Mouse (Mus musculus): Measurements from ENCODE around the gene Fcho1. TPM values are rescaled to one million over a fixed set of nuclear protein-coding genes. Genes with fewer than 3 reads are reported as not detected.

The Fcho1 gene
- polyA plus RNA-seq, 1 experiment from 2014 or later = 16.7 TPM

GRCm38 (mm10) chr8:71668220-71668975, 57.1 kb downstream of the Fcho1 start:
- peak overlapping the region; percentile 55 for H3K4me2 ChIP-seq (ENCODE audit: low read depth, low read length)
- H3K9me3 ChIP-seq (ENCODE audit: low read length) = no peaks in the 10 kb centered on the region
- DNase-seq (peak; percentile 68), ATAC-seq (no peak)
- H3K9ac ChIP-seq (replicated peaks) = no peak overlapping the region
- H3K27ac ChIP-seq (ENCODE audit: low read depth) = no peak overlapping the region
- H3K4me3 ChIP-seq (ENCODE audit: low read depth, low read length) = no peak overlapping the region
- WGBS (ENCODE audit: insufficient replicate concordance) = 1% methylated on average over 21 of the region's 21 CpGs
- TF ChIP-seq CTCF (IDR thresholded peaks at IDR 0.05; ENCODE audit: low read depth) (no peak), EP300 (IDR thresholded peaks at IDR 0.05; ENCODE audit: low read depth) (no peak)
- H3K36me3 ChIP-seq (replicated peaks; ENCODE audit: insufficient read depth, low read length) = no peaks in the 10 kb centered on the region
- H3K27me3 ChIP-seq (ENCODE audit: insufficient read depth, low read length) = peaks cover 21% of the 10 kb centered on the region; the same call in 1 of the 2 replicates
- H3K4me1 ChIP-seq (ENCODE audit: insufficient read depth) = peaks cover 28% of the 10 kb centered on the region

GRCm38 (mm10) chr8:71667256-71667655, 58.3 kb downstream of the Fcho1 start:
- H3K4me1 ChIP-seq (ENCODE audit: insufficient read depth) = peaks cover 27% of the 10 kb centered on the region
- WGBS (ENCODE audit: insufficient replicate concordance) = 58% methylated on average over 5 of the region's 5 CpGs
- H3K27me3 ChIP-seq (ENCODE audit: insufficient read depth, low read length) = peaks cover 21% of the 10 kb centered on the region; the same call in 1 of the 2 replicates
- no peak for TF ChIP-seq EP300 (IDR thresholded peaks at IDR 0.05; ENCODE audit: low read depth)
- no peak for TF ChIP-seq CTCF (IDR thresholded peaks at IDR 0.05; ENCODE audit: low read depth)
- DNase-seq (no peak), ATAC-seq (no peak)
- H3K27ac ChIP-seq (ENCODE audit: low read depth) = no peak overlapping the region
- no peak overlapping the region for H3K9ac ChIP-seq (replicated peaks)
- H3K9me3 ChIP-seq (ENCODE audit: low read length) = no peaks in the 10 kb centered on the region
- no peaks in the 10 kb centered on the region for H3K36me3 ChIP-seq (replicated peaks; ENCODE audit: insufficient read depth, low read length)
- no peak overlapping the region for H3K4me3 ChIP-seq (ENCODE audit: low read depth, low read length)
- no peak overlapping the region for H3K4me2 ChIP-seq (ENCODE audit: low read depth, low read length)

GRCm38 (mm10) chr8:71666855-71667254, 58.7 kb downstream of the Fcho1 start:
- H3K9ac ChIP-seq (replicated peaks) = no peak overlapping the region
- no peak overlapping the region for H3K4me3 ChIP-seq (ENCODE audit: low read depth, low read length)
- no peak overlapping the region for H3K4me2 ChIP-seq (ENCODE audit: low read depth, low read length)
- H3K9me3 ChIP-seq (ENCODE audit: low read length) = no peaks in the 10 kb centered on the region
- H3K27ac ChIP-seq (ENCODE audit: low read depth) = no peak overlapping the region
- no peak for DNase-seq
- no peaks in the 10 kb centered on the region for H3K36me3 ChIP-seq (replicated peaks; ENCODE audit: insufficient read depth, low read length)
- peaks cover 24% of the 10 kb centered on the region for H3K4me1 ChIP-seq (ENCODE audit: insufficient read depth)
- H3K27me3 ChIP-seq (ENCODE audit: insufficient read depth, low read length) = peaks cover 21% of the 10 kb centered on the region; the same call in 1 of the 2 replicates
- WGBS (ENCODE audit: insufficient replicate concordance) = 73% methylated on average over 1 of the region's 1 CpGs
- ATAC-seq = no peak
- TF ChIP-seq EP300 (IDR thresholded peaks at IDR 0.05; ENCODE audit: low read depth) (no peak), CTCF (IDR thresholded peaks at IDR 0.05; ENCODE audit: low read depth) (no peak)

- Histone ChIP-seq H3K4me3 (ENCODE audit: low read depth, low read length) (peak overlapping the region; percentile 25; the same call in 1 of the 2 replicates), H3K4me1 (ENCODE audit: insufficient read depth) (peaks cover 13% of the 10 kb centered on the region), H3K9ac (replicated peaks) (no peak overlapping the region; the same call in 1 of the 2 replicates), H3K4me2 (ENCODE audit: low read depth, low read length) (peak overlapping the region; percentile 56), H3K36me3 (replicated peaks; ENCODE audit: insufficient read depth, low read length) (no peaks in the 10 kb centered on the region), H3K27me3 (ENCODE audit: insufficient read depth, low read length) (peaks cover 13% of the 10 kb centered on the region), H3K27ac (ENCODE audit: low read depth) (no peak overlapping the region), H3K9me3 (ENCODE audit: low read length) (no peaks in the 10 kb centered on the region)
- WGBS (ENCODE audit: insufficient replicate concordance) = 2% methylated on average over 22 of the region's 22 CpGs
- no peak for TF ChIP-seq EP300 (IDR thresholded peaks at IDR 0.05; ENCODE audit: low read depth)
- no peak for TF ChIP-seq CTCF (IDR thresholded peaks at IDR 0.05; ENCODE audit: low read depth)
- ATAC-seq = peak; percentile 81
- DNase-seq = peak; percentile 89
Observed at GRCm38 (mm10) chr8:71665331-71666130, 60.0 kb downstream of the Fcho1 start.

GRCm38 (mm10) chr8:71660325-71661120, 65.0 kb downstream of the Fcho1 start:
- DNase-seq (peak; percentile 90), ATAC-seq (peak; percentile 35; the same call in 1 of the 2 replicates)
- peak; percentile 95 for TF ChIP-seq CTCF (IDR thresholded peaks at IDR 0.05; ENCODE audit: low read depth)
- TF ChIP-seq EP300 (IDR thresholded peaks at IDR 0.05; ENCODE audit: low read depth) = no peak
- Histone ChIP-seq H3K4me2 (ENCODE audit: low read depth, low read length) (no peak overlapping the region), H3K36me3 (replicated peaks; ENCODE audit: insufficient read depth, low read length) (no peaks in the 10 kb centered on the region), H3K4me3 (ENCODE audit: low read depth, low read length) (no peak overlapping the region), H3K4me1 (ENCODE audit: insufficient read depth) (peaks cover 2% of the 10 kb centered on the region; the same call in 1 of the 2 replicates), H3K27ac (ENCODE audit: low read depth) (no peak overlapping the region), H3K9me3 (ENCODE audit: low read length) (no peaks in the 10 kb centered on the region), H3K9ac (replicated peaks) (no peak overlapping the region), H3K27me3 (ENCODE audit: insufficient read depth, low read length) (peaks cover 32% of the 10 kb centered on the region)
- WGBS (ENCODE audit: insufficient replicate concordance) = 9% methylated on average over 36 of the region's 36 CpGs
